Mouse (Mus musculus) liver, embryonic 12.5 days (tissue): ENCODE measurements around the gene Ptprm. TPM values are rescaled to one million over a fixed set of nuclear protein-coding genes. Genes with fewer than 3 reads are reported as not detected.

Source experiments
- ATAC-seq: fragments of 200-750 bp; cut with Nextera tagmentation; 2 replicates; pipeline ENCODE4 v1.8.0; 2017; ENCODE audit warnings: moderate number of reproducible peaks, mild to moderate bottlenecking, moderate library complexity
- H3K27ac ChIP-seq: fragments of 300-500 bp; sonication (generic); 2 replicates; pipeline ENCODE4 v1.5.1; 2016; ENCODE audit warnings: mild to moderate bottlenecking
- H3K27me3 ChIP-seq: fragments of 300-500 bp; sonication (generic); replicated peaks from 2 replicates; pipeline ENCODE4 v1.6.1; 2016; ENCODE audit warnings: mild to moderate bottlenecking, moderate library complexity
- H3K36me3 ChIP-seq: fragments of 300-500 bp; sonication (generic); 2 replicates; pipeline ENCODE4 v1.6.1; 2016; ENCODE audit warnings: mild to moderate bottlenecking, moderate library complexity
- H3K4me1 ChIP-seq: fragments of 300-500 bp; sonication (generic); 2 replicates; pipeline ENCODE4 v1.6.1; 2016
- H3K4me2 ChIP-seq: fragments of 300-500 bp; sonication (generic); 2 replicates; pipeline ENCODE4 v1.6.1; 2016; ENCODE audit warnings: mild to moderate bottlenecking, moderate library complexity
- H3K4me3 ChIP-seq: fragments of 300-500 bp; sonication (generic); 2 replicates; pipeline ENCODE4 v1.5.1; 2016; ENCODE audit warnings: mild to moderate bottlenecking, moderate library complexity
- H3K9ac ChIP-seq: fragments of 300-500 bp; sonication (generic); 2 replicates; pipeline ENCODE4 v1.6.1; 2016; ENCODE audit warnings: mild to moderate bottlenecking, moderate library complexity
- H3K9me3 ChIP-seq: fragments of 300-500 bp; sonication (generic); replicated peaks from 2 replicates; pipeline ENCODE4 v1.6.1; 2016; ENCODE audit warnings: mild to moderate bottlenecking, moderate library complexity
- WGBS: fragments of 180-500 bp; shearing (Covaris S2); methylation state at CpG from one replicate; pipeline ENCODE4 v1.1.7; 2016; ENCODE audit not compliant: insufficient replicate concordance; 5-methylcytosine and 5-hydroxymethylcytosine counted together
- polyA plus RNA-seq: library from polyadenylated mRNA; unstranded; fragments of >200 nt; fragmentation: Nextera tagmentation; extraction: Ambion mirVana; gene quantifications from 2 replicates; pipeline ENCODE4 v1.2.1, GENCODE M21; 2016

The Ptprm gene
- polyA plus RNA-seq, 1 experiment from 2014 or later, result 2.5 TPM

DNA sequence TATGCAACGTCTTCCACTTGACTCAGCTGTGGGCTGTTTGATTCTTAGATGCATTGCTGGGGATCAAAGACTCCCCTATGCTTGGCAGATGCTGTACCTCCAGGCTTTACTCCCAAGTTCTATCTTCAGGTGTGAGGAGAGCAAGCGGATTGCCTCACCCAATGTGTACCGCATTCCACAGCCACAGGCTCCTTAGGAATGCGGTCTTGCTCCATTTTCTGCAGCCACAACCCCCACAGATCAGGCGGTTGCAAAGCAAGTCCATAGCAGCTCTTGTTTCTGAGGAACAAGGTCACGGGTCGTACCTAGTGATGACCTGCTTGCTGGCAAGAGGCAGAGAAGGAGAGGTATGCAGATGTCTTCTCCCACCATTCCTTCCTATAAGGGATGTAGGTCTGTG, 4.3 kb upstream of the Ptprm start:
- WGBS, result 69% methylated on average over 7 of the region's 7 CpGs
- Histone ChIP-seq H3K9ac (no peak overlapping the region), H3K36me3 (no peaks in the 10 kb centered on the region), H3K4me1 (no peaks in the 10 kb centered on the region), H3K27ac (no peak overlapping the region), H3K4me2 (no peak overlapping the region), H3K27me3 (peaks cover 30% of the 10 kb centered on the region), H3K9me3 (no peaks in the 10 kb centered on the region), H3K4me3 (no peak overlapping the region)
- no peak for ATAC-seq

DNA sequence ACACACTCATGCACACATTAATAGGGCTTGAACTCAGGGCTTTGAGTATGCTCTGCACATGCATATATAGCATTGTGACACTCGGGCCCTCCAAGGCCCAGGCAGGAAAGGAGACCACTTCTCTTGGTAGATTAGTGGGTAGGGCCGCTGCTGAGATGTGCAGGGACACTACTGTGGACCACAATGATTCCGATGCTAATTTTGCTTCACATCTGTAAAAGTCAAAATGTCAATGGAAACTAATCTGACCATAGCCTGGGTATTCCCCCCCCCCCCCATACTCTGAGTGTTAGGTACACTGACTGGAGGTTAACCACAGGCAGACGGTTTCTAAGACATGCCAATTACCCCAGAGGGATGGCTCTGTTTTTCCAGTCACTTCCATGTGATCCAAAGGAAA, 2.9 kb upstream of the Ptprm start:
- no peaks in the 10 kb centered on the region for H3K9me3 ChIP-seq
- peaks cover 44% of the 10 kb centered on the region for H3K27me3 ChIP-seq
- no peak overlapping the region for H3K27ac ChIP-seq
- WGBS, result 53% methylated on average over 4 of the region's 4 CpGs
- no peak overlapping the region for H3K9ac ChIP-seq
- H3K36me3 ChIP-seq, result no peaks in the 10 kb centered on the region
- no peak overlapping the region for H3K4me3 ChIP-seq
- no peak for ATAC-seq
- H3K4me2 ChIP-seq, result no peak overlapping the region
- H3K4me1 ChIP-seq, result no peaks in the 10 kb centered on the region

DNA sequence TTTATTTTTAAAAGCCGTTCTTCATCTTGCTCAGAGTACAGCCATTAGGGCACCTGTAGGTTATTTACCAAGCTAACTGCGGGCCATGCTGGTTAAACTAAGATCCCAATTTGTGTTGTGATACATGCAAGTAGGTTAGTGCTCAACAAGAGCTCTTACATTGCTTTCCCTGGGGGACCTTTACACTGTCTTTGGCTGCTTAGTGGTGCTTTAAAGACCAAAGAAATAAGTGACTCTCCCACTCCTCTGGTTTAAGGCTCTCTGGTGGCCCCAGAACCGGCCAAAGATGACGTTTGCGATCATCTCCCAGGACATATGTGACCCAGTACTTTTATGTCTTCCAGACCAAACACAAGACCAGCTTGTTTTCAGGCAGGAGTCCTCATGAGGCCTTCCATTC, 994 bp upstream of the Ptprm start:
- no peak overlapping the region for H3K4me2 ChIP-seq
- H3K4me3 ChIP-seq, result no peak overlapping the region
- no peaks in the 10 kb centered on the region for H3K36me3 ChIP-seq
- peaks cover 55% of the 10 kb centered on the region for H3K27me3 ChIP-seq
- no peaks in the 10 kb centered on the region for H3K4me1 ChIP-seq
- no peak overlapping the region for H3K27ac ChIP-seq
- no peak for ATAC-seq
- WGBS, result 42% methylated on average over 5 of the region's 5 CpGs
- H3K9ac ChIP-seq, result no peak overlapping the region
- no peaks in the 10 kb centered on the region for H3K9me3 ChIP-seq

DNA sequence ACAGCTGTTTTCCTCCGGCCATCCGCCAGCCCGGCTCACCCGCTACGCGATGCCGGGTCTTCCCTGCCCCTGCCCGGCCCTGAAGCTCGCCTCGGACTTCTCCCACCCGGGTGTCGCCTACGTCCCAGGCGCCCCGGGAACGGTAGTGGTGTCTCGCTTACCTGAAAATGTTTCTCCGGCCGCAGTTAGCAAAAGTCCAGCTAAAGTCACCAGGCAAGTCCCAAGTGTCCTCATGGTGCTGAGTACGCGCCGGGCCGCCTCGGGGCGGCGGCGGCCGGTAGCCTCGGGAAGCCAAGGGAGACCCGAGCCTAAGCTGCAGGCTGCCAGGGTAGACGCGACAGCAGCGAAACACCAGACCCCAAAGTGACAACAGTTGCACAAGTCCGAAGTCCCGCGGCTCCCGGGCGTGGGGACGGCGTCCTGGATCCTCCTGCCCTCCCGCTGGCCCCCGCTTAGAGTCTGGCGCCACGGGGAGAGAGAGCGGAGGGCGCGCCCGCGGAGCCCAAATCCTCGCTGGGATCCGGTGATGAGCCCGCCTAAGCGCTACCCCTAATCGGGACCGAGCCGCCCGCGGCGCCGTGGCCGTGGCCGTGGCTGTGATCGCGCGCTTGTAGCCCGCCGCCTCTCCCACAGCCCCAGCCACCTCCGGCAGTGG, 334 bp downstream of the Ptprm start:
- no peaks in the 10 kb centered on the region for H3K9me3 ChIP-seq
- no peaks in the 10 kb centered on the region for H3K4me1 ChIP-seq
- H3K9ac ChIP-seq, result peak overlapping the region; percentile 39; the same call in 1 of the 2 replicates
- WGBS, result under 1% methylated on average over 68 of the region's 68 CpGs
- peak overlapping the region; percentile 72 for H3K4me2 ChIP-seq
- peaks cover 55% of the 10 kb centered on the region for H3K27me3 ChIP-seq
- no peaks in the 10 kb centered on the region for H3K36me3 ChIP-seq
- H3K27ac ChIP-seq, result no peak overlapping the region
- H3K4me3 ChIP-seq, result peak overlapping the region; percentile 55
- peak; percentile 27; the same call in 1 of the 2 replicates for ATAC-seq

DNA sequence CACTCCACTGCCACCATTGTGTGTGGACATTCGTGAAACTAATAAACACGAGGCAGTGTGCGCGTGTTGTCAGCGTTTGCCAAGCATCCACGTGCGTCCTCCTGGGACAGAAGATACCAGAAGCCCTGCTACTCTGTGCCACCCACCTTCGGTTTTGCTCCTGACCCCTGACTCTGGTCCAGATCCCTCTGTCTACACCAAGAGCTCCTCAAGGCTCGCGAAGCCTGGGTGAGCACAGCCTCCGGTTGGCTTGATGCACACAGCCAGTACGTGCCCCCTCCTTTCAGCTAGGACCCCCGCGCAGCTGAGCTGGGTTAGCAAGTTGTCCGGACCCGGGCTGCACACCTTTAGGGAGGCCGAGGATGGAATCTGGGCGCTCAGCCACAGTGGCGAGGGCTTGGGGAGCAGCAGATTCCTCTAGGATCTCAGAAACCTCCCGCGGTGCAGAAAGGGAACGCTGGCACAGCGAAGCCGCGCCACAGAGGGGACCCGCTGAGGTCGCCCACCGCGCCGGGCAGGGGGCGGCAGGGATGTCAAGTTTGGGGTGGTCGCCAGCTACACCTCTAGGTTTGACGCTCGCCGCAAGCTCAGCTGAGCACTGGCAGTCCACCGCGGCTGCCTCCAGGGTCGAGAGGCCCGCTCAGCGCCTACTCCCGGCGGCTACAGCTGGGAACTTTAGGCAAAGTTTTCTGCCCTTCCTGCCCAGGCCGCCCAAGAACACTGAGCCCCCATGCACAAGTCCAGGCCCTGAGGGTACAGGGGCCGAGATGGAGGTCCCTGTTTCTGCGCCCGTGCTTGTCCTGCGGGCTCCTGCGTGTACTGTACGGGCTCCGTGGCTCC, 1.1 kb downstream of the Ptprm start:
- WGBS, result 5% methylated on average over 50 of the region's 50 CpGs
- H3K4me3 ChIP-seq, result peak overlapping the region; percentile 55
- no peaks in the 10 kb centered on the region for H3K36me3 ChIP-seq
- H3K27ac ChIP-seq, result no peak overlapping the region
- H3K9ac ChIP-seq, result peak overlapping the region; percentile 39; the same call in 1 of the 2 replicates
- no peaks in the 10 kb centered on the region for H3K9me3 ChIP-seq
- no peak for ATAC-seq
- H3K4me1 ChIP-seq, result no peaks in the 10 kb centered on the region
- peaks cover 55% of the 10 kb centered on the region for H3K27me3 ChIP-seq
- peak overlapping the region; percentile 72 for H3K4me2 ChIP-seq

DNA sequence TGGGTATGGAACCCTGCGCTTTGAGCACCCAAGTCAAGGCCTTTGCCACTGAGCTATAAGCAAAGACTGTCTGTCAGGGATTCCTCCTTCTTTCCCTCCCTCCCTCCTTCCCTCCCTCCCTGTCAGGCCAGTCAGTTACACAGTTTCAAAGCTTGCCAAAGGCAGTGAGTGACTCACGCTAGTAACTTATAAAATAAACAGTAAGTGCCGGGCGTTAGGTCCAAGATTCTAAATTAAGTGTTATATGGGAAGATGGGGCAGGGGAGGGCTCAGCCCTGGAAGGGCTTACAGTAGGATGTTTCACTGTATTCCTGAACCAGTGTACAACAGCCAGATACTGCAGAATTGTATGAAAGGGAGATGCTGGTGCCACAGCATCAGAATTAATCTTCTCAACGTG, 2.8 kb downstream of the Ptprm start:
- H3K4me1 ChIP-seq, result no peaks in the 10 kb centered on the region
- H3K9ac ChIP-seq, result no peak overlapping the region
- no peak overlapping the region for H3K4me2 ChIP-seq
- no peak for ATAC-seq
- H3K36me3 ChIP-seq, result no peaks in the 10 kb centered on the region
- WGBS, result 56% methylated on average over 5 of the region's 5 CpGs
- H3K27ac ChIP-seq, result no peak overlapping the region
- no peaks in the 10 kb centered on the region for H3K9me3 ChIP-seq
- peaks cover 54% of the 10 kb centered on the region for H3K27me3 ChIP-seq
- H3K4me3 ChIP-seq, result no peak overlapping the region

DNA sequence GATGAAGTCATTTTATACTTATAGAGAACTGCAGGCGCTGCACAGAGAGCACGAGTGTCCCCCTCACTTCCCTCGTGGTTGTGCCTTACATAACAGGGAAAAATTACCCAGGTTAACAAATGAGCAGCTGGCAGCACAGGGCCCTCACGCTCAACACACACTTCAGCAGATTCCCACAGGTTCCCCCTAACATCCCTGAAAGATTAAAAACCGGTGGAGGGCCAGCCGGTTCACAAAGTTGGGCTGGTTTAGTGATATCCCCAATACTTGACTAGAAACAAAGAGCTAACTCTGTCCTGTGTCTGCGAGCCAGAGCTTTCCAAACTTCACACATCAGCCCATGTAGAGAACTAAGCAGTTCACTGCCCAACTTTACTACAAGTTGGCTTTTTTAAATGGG, 3.7 kb downstream of the Ptprm start:
- 47% methylated on average over 7 of the region's 7 CpGs for WGBS
- H3K9me3 ChIP-seq, result no peaks in the 10 kb centered on the region
- no peak for ATAC-seq

DNA sequence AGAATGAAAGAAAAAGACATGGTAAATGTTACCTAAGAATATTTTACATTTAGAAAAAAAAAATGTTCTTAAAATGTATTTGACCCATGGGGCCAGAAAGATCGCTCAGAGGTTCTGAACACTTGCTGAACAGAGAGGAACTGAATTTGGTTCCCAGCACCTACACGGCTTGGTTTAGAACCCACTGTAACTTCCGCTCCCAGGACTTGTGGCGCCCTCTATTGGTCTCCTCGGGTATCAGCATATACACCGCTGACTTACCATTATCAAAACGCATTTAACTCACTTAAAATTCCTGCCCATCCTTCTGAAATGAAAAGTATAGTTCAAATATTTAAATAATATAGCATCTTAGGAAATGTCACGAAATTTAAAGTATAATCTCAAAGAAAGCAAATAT, 4.7 kb downstream of the Ptprm start:
- no peak for ATAC-seq
- H3K4me1 ChIP-seq, result no peaks in the 10 kb centered on the region
- no peaks in the 10 kb centered on the region for H3K36me3 ChIP-seq
- H3K27ac ChIP-seq, result no peak overlapping the region
- no peak overlapping the region for H3K4me3 ChIP-seq
- 79% methylated on average over 8 of the region's 8 CpGs for WGBS
- H3K4me2 ChIP-seq, result no peak overlapping the region
- H3K9ac ChIP-seq, result no peak overlapping the region
- H3K27me3 ChIP-seq, result peaks cover 36% of the 10 kb centered on the region
- H3K9me3 ChIP-seq, result no peaks in the 10 kb centered on the region

More for the DNA sequence above, 3.7 kb downstream of the Ptprm start:
- no peak overlapping the region for H3K4me3 ChIP-seq
- no peak overlapping the region for H3K4me2 ChIP-seq
- peaks cover 45% of the 10 kb centered on the region for H3K27me3 ChIP-seq
- no peaks in the 10 kb centered on the region for H3K4me1 ChIP-seq
- no peaks in the 10 kb centered on the region for H3K36me3 ChIP-seq
- H3K9ac ChIP-seq, result no peak overlapping the region
- no peak overlapping the region for H3K27ac ChIP-seq

DNA sequence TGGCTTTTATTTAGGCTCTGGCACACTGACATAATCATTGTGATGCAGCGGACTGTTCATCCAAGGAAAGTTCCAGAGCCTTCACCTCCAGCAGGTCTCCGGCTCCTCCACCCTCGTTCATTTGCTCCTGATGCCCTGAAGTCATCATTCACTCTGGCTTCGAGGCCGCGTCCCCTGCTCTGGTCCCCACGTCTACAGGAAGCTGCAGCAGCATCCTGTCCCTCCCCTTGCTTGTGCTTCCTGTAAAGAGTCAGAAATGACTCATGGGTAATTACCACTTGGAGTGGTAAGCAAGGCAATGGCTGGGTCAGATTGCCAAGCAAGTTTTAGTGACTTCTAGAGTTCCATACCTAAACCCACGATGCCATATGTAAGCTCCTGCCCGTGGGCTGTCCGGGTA, 7.3 kb downstream of the Ptprm start:
- peaks cover 9% of the 10 kb centered on the region for H3K27me3 ChIP-seq
- no peaks in the 10 kb centered on the region for H3K36me3 ChIP-seq
- H3K4me1 ChIP-seq, result no peaks in the 10 kb centered on the region
- WGBS, result 42% methylated on average over 10 of the region's 10 CpGs
- no peak overlapping the region for H3K4me2 ChIP-seq
- no peak overlapping the region for H3K9ac ChIP-seq
- no peak overlapping the region for H3K4me3 ChIP-seq
- no peak for ATAC-seq
- no peaks in the 10 kb centered on the region for H3K9me3 ChIP-seq
- H3K27ac ChIP-seq, result no peak overlapping the region

DNA sequence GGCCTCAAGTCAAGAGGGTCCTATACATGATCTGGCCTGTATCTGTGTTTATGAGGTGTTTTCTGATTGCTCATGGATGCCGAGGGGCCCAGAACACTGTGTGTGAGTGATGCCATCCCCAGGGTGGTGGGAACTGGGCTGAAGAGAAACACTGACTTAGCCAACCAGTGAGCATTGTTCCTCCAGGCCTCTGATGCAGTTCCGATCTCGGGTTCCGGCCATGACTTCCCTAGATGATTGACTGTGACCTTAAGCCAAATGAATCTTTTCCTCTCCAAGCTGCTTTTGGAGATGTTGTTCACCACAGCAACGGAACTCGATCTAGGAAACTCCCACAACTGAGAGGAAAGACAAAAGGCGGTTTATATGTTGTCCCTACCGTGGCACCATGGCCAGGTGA, 9.1 kb downstream of the Ptprm start:
- ATAC-seq, result no peak
- no peaks in the 10 kb centered on the region for H3K4me1 ChIP-seq
- no peak overlapping the region for H3K4me3 ChIP-seq
- 72% methylated on average over 8 of the region's 8 CpGs for WGBS
- no peak overlapping the region for H3K4me2 ChIP-seq
- no peaks in the 10 kb centered on the region for H3K36me3 ChIP-seq
- no peak overlapping the region for H3K27ac ChIP-seq
- H3K27me3 ChIP-seq, result no peaks in the 10 kb centered on the region
- no peaks in the 10 kb centered on the region for H3K9me3 ChIP-seq
- H3K9ac ChIP-seq, result no peak overlapping the region

DNA sequence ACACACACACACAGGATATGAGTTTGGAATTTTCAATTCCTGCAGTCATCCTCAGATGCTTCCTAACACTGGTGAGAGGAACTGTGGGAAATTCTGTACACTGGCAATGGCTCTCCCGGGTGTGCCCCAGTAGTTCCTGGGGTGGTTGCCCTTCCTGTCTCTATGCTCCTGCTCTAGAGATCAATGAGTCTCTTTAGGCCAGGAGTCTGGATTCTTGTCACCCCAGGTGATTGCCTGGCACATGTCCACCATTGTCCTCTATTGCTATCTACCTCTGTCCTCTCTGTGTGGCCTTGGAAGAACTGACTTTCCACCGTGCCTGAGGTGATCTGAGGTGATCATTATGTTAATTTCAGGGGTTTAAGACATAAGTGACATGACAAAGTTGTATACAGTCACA, 10.8 kb downstream of the Ptprm start:
- no peak overlapping the region for H3K4me3 ChIP-seq
- WGBS, result 61% methylated on average over 2 of the region's 2 CpGs
- no peak overlapping the region for H3K9ac ChIP-seq
- no peaks in the 10 kb centered on the region for H3K4me1 ChIP-seq
- H3K9me3 ChIP-seq, result no peaks in the 10 kb centered on the region
- no peak overlapping the region for H3K27ac ChIP-seq
- H3K4me2 ChIP-seq, result no peak overlapping the region
- ATAC-seq, result no peak
- no peaks in the 10 kb centered on the region for H3K36me3 ChIP-seq
- no peaks in the 10 kb centered on the region for H3K27me3 ChIP-seq

DNA sequence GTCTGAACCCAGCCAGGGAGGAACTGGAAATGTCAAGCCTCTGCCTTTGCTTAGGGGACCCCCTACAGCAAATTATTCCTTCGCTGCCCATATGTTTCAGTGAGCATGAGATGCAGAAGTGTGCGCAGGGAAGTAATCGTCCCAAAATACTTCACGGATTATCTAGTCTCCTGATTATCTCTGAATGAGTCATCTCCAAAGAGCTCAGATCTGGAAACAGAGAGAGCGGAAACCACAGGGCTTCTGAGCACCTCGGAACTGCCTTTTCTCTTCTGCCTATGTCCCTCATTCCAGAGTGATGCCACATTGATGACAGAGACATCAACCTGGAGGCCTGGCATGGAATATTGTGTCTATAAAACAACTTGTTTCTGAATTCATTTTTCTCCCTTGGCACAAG, 11.3 kb downstream of the Ptprm start:
- ATAC-seq, result no peak
- Histone ChIP-seq H3K4me3 (no peak overlapping the region), H3K36me3 (no peaks in the 10 kb centered on the region), H3K27me3 (no peaks in the 10 kb centered on the region), H3K27ac (no peak overlapping the region), H3K9me3 (no peaks in the 10 kb centered on the region), H3K4me2 (no peak overlapping the region), H3K4me1 (no peaks in the 10 kb centered on the region), H3K9ac (no peak overlapping the region)
- WGBS, result 56% methylated on average over 6 of the region's 6 CpGs
